Mouse (Mus musculus) embryonic fibroblast, embryonic 13.5 days (primary cell): ENCODE measurements at regions not wholly inside any gene's neighbourhood (a gene's known extent, or its start where the extent isn't known, plus 50 kb on each side); places are given as distances from the start of the nearest gene placed in this dataset.

Experiments
- H3K27ac ChIP-seq: 2 replicates; pipeline ENCODE4 v1.5.1; 2012; ENCODE audit warnings: low read length, control low read depth, inconsistent platforms; ENCODE audit not compliant: insufficient read depth
- H3K4me1 ChIP-seq: 2 replicates; pipeline ENCODE4 v1.6.1; 2011; ENCODE audit warnings: low read length; ENCODE audit not compliant: control insufficient read depth, insufficient read depth
- H3K4me3 ChIP-seq: 2 replicates; pipeline ENCODE4 v1.5.1; 2011; ENCODE audit warnings: mild to moderate bottlenecking, control low read depth, low read length; ENCODE audit not compliant: insufficient read depth
- CTCF ChIP-seq: IDR thresholded peaks from 2 replicates; pipeline ENCODE4 v1.5.1; 2011; ENCODE audit warnings: mild to moderate bottlenecking, control low read depth, low read length, moderate library complexity, borderline replicate concordance; ENCODE audit not compliant: insufficient read depth
- POLR2A ChIP-seq: IDR thresholded peaks from 2 replicates; pipeline ENCODE4 v1.6.1; 2011; ENCODE audit warnings: low read depth, mild to moderate bottlenecking, control low read depth, low read length, moderate library complexity

DNA sequence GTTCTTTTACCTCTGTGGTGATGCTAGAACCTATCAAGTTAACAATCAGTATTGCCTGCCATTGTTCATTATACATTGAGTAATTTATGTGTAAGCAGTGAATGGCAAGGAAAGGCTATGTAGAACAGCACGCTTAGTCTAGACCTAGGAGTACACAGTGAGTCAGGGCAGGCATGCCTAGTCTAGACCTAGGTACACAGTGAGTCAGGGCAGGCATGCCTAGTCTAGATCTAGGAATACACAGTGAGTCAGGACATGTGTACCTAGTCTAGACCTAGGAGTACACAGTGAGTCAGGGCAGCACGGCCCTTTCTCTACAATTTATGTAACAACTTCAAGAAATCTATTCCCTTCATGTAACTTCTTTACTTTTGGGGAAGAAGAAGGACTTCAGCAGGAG is 347.2 kb downstream of the Tmem232 start:
- Histone ChIP-seq H3K4me1 (no peaks in the 10 kb centered on the region), H3K4me3 (no peak overlapping the region), H3K27ac (no peak overlapping the region)
- no peak for TF ChIP-seq CTCF
- no peak for TF ChIP-seq POLR2A

DNA sequence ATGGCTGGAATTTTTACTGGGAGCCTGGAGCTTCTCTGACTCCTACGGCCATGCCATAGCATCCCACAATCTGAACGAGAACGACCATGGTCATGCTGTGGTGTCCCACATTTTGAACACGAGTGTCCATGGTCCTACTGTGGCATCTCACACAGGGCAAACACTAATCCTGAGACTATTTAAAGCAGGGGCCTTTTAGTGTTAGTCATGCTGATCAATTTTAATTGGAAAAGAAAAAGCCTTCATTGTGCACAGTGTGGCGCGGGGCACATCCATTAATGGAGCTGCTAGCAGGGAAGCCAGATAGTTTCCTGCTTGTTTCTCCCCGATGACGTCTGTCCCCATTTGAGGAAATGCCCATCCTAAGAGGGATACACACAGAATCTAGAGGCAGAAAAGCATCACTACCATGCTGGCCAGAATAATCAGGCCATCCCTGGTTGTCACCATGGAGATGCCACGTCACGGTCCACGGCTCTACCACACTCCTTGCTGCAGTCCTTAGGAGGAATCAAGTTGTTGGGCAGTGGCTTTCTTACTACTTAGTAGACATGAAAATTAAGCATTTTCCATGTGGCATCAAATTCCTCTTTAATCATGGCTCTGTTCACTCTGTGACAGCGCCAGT is 348.0 kb downstream of the Tmem232 start:
- no peak overlapping the region for H3K27ac ChIP-seq
- TF ChIP-seq CTCF (no peak), POLR2A (no peak)
- H3K4me3 ChIP-seq: no peak overlapping the region
- H3K4me1 ChIP-seq: no peaks in the 10 kb centered on the region

DNA sequence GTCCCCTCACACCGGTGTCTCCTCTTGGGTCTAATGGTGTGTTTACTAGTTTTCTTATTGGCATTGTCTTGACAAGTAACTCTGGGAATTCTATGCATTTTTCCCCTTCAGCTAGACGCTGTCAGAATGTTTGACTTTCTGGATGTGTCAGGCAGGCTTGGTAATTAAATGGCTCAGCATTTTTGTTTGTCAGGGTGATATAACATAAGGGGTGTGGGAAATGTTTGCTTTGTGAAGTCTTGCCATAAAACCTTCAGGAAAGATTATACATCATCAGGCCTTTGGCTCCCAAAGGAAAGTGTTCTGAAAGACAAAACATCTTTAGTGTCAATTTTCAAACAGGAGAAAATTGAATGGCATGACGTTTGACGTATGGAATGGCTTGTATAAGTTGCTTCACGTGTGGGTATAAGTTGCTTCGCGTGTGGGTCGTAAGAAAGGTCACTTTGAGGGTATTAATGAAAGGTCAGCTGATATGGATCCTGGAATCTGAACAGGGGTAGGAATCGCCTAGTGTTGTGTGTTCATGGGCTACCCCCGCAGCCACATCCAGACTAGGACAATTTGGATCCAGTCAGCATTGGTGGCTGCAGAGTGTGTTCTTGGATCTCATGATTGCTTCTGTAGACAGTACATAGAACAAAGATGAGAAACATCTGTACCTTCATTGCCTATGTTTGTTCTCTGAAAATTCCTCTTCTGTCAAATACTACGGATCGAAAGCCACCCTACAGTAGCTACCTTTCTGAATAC is 349.6 kb downstream of the Tmem232 start:
- no peak for TF ChIP-seq POLR2A
- no peak for TF ChIP-seq CTCF
- Histone ChIP-seq H3K4me3 (no peak overlapping the region), H3K27ac (no peak overlapping the region), H3K4me1 (no peaks in the 10 kb centered on the region)

DNA sequence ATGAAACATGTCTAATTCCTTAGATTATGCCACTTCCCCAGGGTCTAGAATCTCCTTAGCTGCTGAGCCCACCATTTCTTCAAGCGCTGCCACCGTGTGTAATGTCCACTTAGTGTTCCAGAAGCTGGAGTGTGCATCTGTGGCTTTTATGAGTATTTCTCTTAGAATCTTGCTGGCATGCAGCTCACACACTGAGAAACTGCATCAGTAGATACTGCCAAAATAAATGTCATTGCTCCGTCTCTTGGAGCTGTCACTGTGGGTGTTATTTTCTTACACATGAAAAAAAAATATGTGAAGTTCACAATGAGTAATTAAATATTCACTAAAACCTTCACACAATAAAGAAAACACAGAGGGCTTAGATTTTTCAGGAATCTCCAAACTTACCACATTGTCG is 345.3 kb upstream of the 4930583I09Rik start:
- no peak for TF ChIP-seq CTCF
- no peak for TF ChIP-seq POLR2A
- Histone ChIP-seq H3K4me1 (no peaks in the 10 kb centered on the region), H3K4me3 (no peak overlapping the region), H3K27ac (no peak overlapping the region)

DNA sequence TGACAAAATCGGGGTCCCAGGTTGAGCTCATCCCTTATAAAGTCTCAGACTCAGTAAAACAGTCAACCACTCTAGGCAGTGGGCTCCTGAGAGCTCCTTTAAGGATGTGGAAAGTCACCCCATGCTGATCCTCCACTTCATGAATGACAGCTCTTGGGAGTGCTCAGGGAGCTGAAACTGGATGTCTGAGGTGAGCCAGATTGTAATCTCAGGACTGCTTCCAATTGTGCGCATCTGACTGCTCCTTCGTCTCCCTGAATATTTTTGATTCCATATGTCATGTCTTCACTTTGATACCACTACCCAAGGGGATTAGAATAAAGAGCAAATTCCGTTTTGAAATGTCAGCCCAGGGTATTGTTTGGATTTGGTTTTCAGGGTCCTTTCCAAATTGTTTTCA is 339.9 kb upstream of the 4930583I09Rik start:
- Histone ChIP-seq H3K4me3 (no peak overlapping the region), H3K4me1 (no peaks in the 10 kb centered on the region), H3K27ac (no peak overlapping the region)
- no peak for TF ChIP-seq CTCF
- no peak for TF ChIP-seq POLR2A

DNA sequence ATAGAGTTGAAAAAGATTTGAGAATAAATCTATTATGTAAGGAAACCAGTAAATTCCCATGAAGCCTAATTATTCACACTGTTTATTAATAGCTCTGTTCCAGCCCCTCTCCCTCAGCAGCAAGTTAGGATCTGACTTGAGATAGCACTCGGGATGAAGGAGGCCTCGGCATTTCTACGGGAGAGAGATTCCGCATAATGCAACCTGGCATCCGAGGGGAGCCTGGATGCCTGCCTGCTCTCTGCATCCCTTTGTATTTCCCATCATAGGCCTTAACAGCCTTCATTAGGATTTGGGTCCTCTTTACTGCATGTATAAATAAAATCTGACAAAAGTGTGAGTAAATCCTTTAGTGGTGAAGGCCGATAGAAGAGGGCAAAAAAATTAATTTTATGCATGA is 338.2 kb upstream of the 4930583I09Rik start:
- H3K4me1 ChIP-seq: no peaks in the 10 kb centered on the region
- no peak overlapping the region for H3K4me3 ChIP-seq
- H3K27ac ChIP-seq: no peak overlapping the region
- TF ChIP-seq POLR2A (no peak), CTCF (no peak)

DNA sequence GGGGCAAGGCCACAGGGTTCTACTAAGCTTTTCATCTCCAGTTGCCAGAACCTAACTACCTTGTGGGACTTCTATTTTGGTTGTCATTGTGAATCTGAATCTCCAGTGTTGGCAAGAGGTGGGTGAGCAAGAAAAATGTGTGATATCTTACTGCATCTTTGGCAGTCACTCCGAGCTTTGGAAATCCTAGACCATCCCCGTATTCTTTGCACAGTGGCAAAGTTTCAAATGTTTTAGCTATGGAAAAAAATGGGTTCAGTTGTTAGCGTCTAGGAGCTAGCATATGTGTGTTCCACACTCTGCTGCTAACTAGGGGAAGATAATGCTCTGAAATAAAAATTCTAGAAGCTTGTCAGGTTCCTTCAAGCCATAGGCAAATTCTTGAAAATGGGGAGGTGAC is 337.4 kb upstream of the 4930583I09Rik start:
- TF ChIP-seq POLR2A (no peak), CTCF (no peak)
- Histone ChIP-seq H3K27ac (no peak overlapping the region), H3K4me1 (no peaks in the 10 kb centered on the region), H3K4me3 (no peak overlapping the region)

DNA sequence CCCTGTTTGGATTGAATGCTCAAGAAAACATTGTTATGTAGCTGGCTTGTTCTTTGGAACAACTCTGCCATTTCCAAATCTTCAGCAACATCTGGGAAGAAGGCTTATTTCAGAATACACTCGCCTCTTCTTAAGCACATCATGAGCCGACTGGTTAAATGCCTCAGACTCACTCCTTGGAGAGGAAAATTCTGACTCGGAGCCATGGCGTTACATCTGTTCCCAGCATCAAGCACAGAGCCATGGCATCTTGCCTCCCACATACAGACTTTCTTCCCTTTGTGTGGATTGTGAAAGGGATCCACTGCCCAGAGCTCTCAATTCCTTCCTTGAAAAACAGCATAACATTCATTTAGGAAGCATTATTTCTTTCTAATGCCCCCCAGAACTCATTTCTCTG is 334.8 kb upstream of the 4930583I09Rik start:
- no peaks in the 10 kb centered on the region for H3K4me1 ChIP-seq
- H3K27ac ChIP-seq: no peak overlapping the region
- no peak overlapping the region for H3K4me3 ChIP-seq
- TF ChIP-seq CTCF: no peak
- no peak for TF ChIP-seq POLR2A

DNA sequence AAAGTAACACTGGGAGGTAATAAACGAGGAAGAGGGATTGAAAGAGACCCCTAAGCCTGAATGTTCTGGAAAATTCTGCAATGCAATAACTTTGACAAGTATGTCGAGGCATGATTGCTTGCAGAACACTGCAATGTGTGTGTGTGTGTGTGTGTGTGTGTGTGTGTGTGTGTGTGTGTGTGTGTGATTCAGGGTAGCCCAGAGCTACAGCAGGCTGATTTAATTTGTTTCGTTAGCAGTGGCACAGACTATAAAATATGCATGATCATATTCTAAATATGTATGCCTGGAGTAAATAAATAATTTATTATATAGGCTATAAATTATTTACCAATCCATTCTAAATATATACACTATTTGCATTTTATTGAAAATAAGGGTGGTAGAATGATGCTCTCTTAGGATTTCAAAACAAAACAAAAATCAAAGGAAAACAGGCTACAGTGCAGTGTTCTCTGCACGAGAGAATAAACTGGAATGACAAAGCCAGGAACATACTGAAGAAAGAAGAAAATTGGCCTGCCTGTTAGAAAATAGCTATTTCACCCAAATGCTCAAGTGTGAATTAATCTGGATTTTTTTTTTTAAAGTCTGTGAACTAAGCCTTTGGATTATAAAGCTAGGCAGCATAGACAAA is 334.2 kb upstream of the 4930583I09Rik start:
- H3K4me1 ChIP-seq: no peaks in the 10 kb centered on the region
- TF ChIP-seq POLR2A: no peak
- TF ChIP-seq CTCF: no peak
- H3K27ac ChIP-seq: no peak overlapping the region
- no peak overlapping the region for H3K4me3 ChIP-seq

DNA sequence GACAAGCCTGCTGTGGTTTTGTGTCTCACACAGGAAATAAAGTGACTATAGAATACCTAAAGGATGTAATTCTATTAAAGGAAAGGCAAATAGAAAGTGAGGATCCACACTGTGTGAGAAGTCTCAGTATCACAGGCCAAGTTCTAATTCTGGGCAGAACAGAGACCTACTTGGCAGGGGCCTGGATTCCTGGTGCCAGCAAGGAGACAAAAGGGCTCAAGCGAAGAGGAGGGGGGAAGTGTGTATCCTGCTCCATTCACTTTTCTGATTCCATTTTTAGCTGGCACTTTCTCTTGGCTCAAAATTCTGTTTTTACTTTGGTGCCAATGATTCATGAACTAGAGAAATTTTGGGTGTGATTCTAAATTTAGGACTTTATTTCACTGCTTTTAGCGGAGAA is 310.5 kb upstream of the 4930583I09Rik start:
- H3K4me1 ChIP-seq: no peaks in the 10 kb centered on the region
- no peak overlapping the region for H3K27ac ChIP-seq
- no peak overlapping the region for H3K4me3 ChIP-seq
- TF ChIP-seq POLR2A: no peak
